Mouse (Mus musculus): ENCODE measurements around the gene Pi4k2a.

GRCm38 (mm10) chr19:42072802-42073201 is 17.5 kb upstream of the Pi4k2a start:
- TF ChIP-seq EP300 (IDR thresholded peaks at IDR 0.05; ENCODE audit: low read depth) (no peak), CTCF (IDR thresholded peaks at IDR 0.05; ENCODE audit: low read depth) (peak; percentile 43)
